Mouse (Mus musculus) MEL (cell line): ENCODE measurements around the gene Gatad1. TPM values are rescaled to one million over a fixed set of nuclear protein-coding genes. Genes with fewer than 3 reads are reported as not detected.
"Not testable (repeated sequence)": the region's sequence is repeated elsewhere in the genome, so short reads cannot be mapped to it uniquely, and the experiment has no call there.

Experiments
- DNase-seq: peaks from one replicate; pipeline ENCODE4 v3.0.0; 2011; ENCODE audit warnings: low read depth, low spot score
- H3K27ac ChIP-seq: 2 replicates; pipeline ENCODE4 v1.5.1; 2012; ENCODE audit warnings: low read depth, mild to moderate bottlenecking, control low read depth, low read length, moderate library complexity; ENCODE audit not compliant: control insufficient read depth
- H3K27me3 ChIP-seq, 2 experiments: fragments of 150-350 bp in 1 of 2; sonication (generic) in 1 of 2; 2 replicates each; pipeline ENCODE4 v1.6.1; 2012; ENCODE audit warnings: low read length in 2 of 2, mild to moderate bottlenecking in 2 of 2, improper control_type of control experiment in 1 of 2, moderate library complexity in 1 of 2; ENCODE audit not compliant: insufficient read depth in 2 of 2, control insufficient read depth in 1 of 2
- H3K36me3 ChIP-seq, 2 experiments: 2 replicates each; pipeline ENCODE4 v1.6.1; 2012 to 2014; ENCODE audit warnings: low read length in 2 of 2, improper control_type of control experiment in 1 of 2, inconsistent platforms in 1 of 2, mild to moderate bottlenecking in 1 of 2; ENCODE audit not compliant: insufficient read depth in 2 of 2, control insufficient read depth in 1 of 2
- H3K4me1 ChIP-seq, 2 experiments: fragments of 150-350 bp in 1 of 2; sonication (generic) in 1 of 2; 2 replicates each; pipeline ENCODE4 v1.6.1; 2012; ENCODE audit warnings: low read length in 2 of 2, improper control_type of control experiment in 1 of 2, mild to moderate bottlenecking in 1 of 2; ENCODE audit not compliant: insufficient read depth in 2 of 2, control insufficient read depth in 1 of 2
- H3K4me3 ChIP-seq, 2 experiments: fragments of 150-350 bp in 1 of 2; sonication (generic) in 1 of 2; 2 replicates each; pipeline ENCODE4 v1.5.1; 2012; ENCODE audit warnings: low read depth in 2 of 2, low read length in 2 of 2, mild to moderate bottlenecking in 2 of 2, moderate library complexity in 2 of 2, control low read depth in 1 of 2, improper control_type of control experiment in 1 of 2; ENCODE audit not compliant: control insufficient read depth in 1 of 2, insufficient read depth in 1 of 2
- H3K79me2 ChIP-seq: 2 replicates; pipeline ENCODE4 v1.6.1; 2012; ENCODE audit warnings: mild to moderate bottlenecking, low read length, moderate library complexity; ENCODE audit not compliant: control insufficient read depth, poor library complexity, insufficient read depth
- H3K9ac ChIP-seq: 2 replicates; pipeline ENCODE4 v1.6.1; 2012; ENCODE audit warnings: low read depth, mild to moderate bottlenecking, control low read depth, low read length, moderate library complexity; ENCODE audit not compliant: control insufficient read depth, poor library complexity, severe bottlenecking
- H3K9me3 ChIP-seq: fragments of 150-350 bp; sonication (generic); replicated peaks from 2 replicates; pipeline ENCODE4 v1.6.1; 2012; ENCODE audit warnings: mild to moderate bottlenecking, low read length, improper control_type of control experiment, moderate library complexity; ENCODE audit not compliant: insufficient read depth
- CHD1 ChIP-seq: IDR thresholded peaks from 2 replicates; pipeline ENCODE4 v1.6.1; 2012; ENCODE audit warnings: low read depth, mild to moderate bottlenecking, inconsistent platforms, low read length, improper control_type of control experiment
- CTCF ChIP-seq, 3 experiments: IDR thresholded peaks in 2 of 3; conservative IDR thresholded peaks in 1 of 3; 2 replicates each; pipeline ENCODE4 v1.5.1; 2011 to 2012; ENCODE audit warnings: low read length in 3 of 3, low read depth in 2 of 3, mild to moderate bottlenecking in 2 of 3, improper control_type of control experiment in 1 of 3, inconsistent platforms in 1 of 3, mixed read lengths in 1 of 3, moderate library complexity in 1 of 3; ENCODE audit not compliant: control insufficient read depth in 1 of 3, insufficient read depth in 1 of 3, poor library complexity in 1 of 3, severe bottlenecking in 1 of 3
- ELF1 ChIP-seq: IDR thresholded peaks from 2 replicates; pipeline ENCODE4 v1.6.1; 2014; ENCODE audit warnings: low read depth, mild to moderate bottlenecking, inconsistent platforms, low read length, improper control_type of control experiment, moderate library complexity
- GATA1 ChIP-seq: IDR thresholded peaks from 2 replicates; pipeline ENCODE4 v1.6.1; 2011; ENCODE audit warnings: low read depth, low read length, improper control_type of control experiment
- HCFC1 ChIP-seq: IDR thresholded peaks from 2 replicates; pipeline ENCODE4 v1.6.1; 2012; ENCODE audit warnings: low read depth, mild to moderate bottlenecking, inconsistent platforms, low read length, improper control_type of control experiment, moderate library complexity
- JUND ChIP-seq: IDR thresholded peaks from 2 replicates; pipeline ENCODE4 v1.6.1; 2011; ENCODE audit warnings: low read depth, mild to moderate bottlenecking, improper control_type of control experiment, low read length
- KAT2A ChIP-seq: conservative IDR thresholded peaks from 2 replicates; pipeline ENCODE4 v1.6.1; 2012; ENCODE audit warnings: low read depth, low read length, improper control_type of control experiment, inconsistent platforms
- MAFK ChIP-seq: IDR thresholded peaks from 2 replicates; pipeline ENCODE4 v1.6.1; 2011; ENCODE audit warnings: low read depth, mild to moderate bottlenecking, low read length, improper control_type of control experiment, borderline replicate concordance
- MAZ ChIP-seq: IDR thresholded peaks from 2 replicates; pipeline ENCODE4 v1.6.1; 2012; ENCODE audit warnings: low read depth, mild to moderate bottlenecking, inconsistent platforms, low read length, improper control_type of control experiment
- MYC ChIP-seq: IDR thresholded peaks from 2 replicates; pipeline ENCODE4 v1.6.1; 2011; ENCODE audit warnings: low read depth, mild to moderate bottlenecking, low read length, improper control_type of control experiment, moderate library complexity
- NELFE ChIP-seq: IDR thresholded peaks from 2 replicates; pipeline ENCODE4 v1.6.1; 2011; ENCODE audit warnings: low read depth, low read length, improper control_type of control experiment
- NRF1 ChIP-seq: IDR thresholded peaks from 2 replicates; pipeline ENCODE4 v1.6.1; 2014; ENCODE audit warnings: low read depth, mild to moderate bottlenecking, inconsistent platforms, low read length, improper control_type of control experiment, moderate library complexity; ENCODE audit not compliant: poor library complexity, insufficient read depth, severe bottlenecking
- POLR2A ChIP-seq, 2 experiments: IDR thresholded peaks; 2 replicates each; pipeline ENCODE4 v1.6.1; 2011 to 2012; ENCODE audit warnings: low read length in 2 of 2, mild to moderate bottlenecking in 2 of 2, control low read depth in 1 of 2, improper control_type of control experiment in 1 of 2, low read depth in 1 of 2, moderate library complexity in 1 of 2; ENCODE audit not compliant: control insufficient read depth in 1 of 2, insufficient read depth in 1 of 2, poor library complexity in 1 of 2
- POLR2AphosphoS5 ChIP-seq: IDR thresholded peaks from 2 replicates; pipeline ENCODE4 v1.6.1; 2012; ENCODE audit warnings: low read depth, borderline replicate concordance, mild to moderate bottlenecking, inconsistent platforms, low read length, moderate library complexity, mixed read lengths
- TBP ChIP-seq: IDR thresholded peaks from 2 replicates; pipeline ENCODE4 v1.8.0; 2011; ENCODE audit warnings: low read depth, low read length, improper control_type of control experiment
- TCF12 ChIP-seq: IDR thresholded peaks from 2 replicates; pipeline ENCODE4 v1.6.1; 2014; ENCODE audit warnings: low read depth, mild to moderate bottlenecking, inconsistent platforms, low read length, improper control_type of control experiment, moderate library complexity
- UBTF ChIP-seq: IDR thresholded peaks from 2 replicates; pipeline ENCODE4 v1.6.1; 2012; ENCODE audit warnings: low read depth, mild to moderate bottlenecking, inconsistent platforms, low read length, improper control_type of control experiment, moderate library complexity, borderline replicate concordance; ENCODE audit not compliant: insufficient read depth
- USF2 ChIP-seq, 2 experiments: IDR thresholded peaks; 2 replicates each; pipeline ENCODE4 v1.6.1; 2011 to 2012; ENCODE audit warnings: improper control_type of control experiment in 2 of 2, low read length in 2 of 2, borderline replicate concordance in 1 of 2, inconsistent platforms in 1 of 2, low read depth in 1 of 2, mild to moderate bottlenecking in 1 of 2; ENCODE audit not compliant: insufficient read depth in 1 of 2
- ZKSCAN1 ChIP-seq: IDR thresholded peaks from 2 replicates; pipeline ENCODE4 v1.6.1; 2012; ENCODE audit warnings: low read depth, mild to moderate bottlenecking, inconsistent platforms, low read length, improper control_type of control experiment, moderate library complexity
- ZMIZ1 ChIP-seq: IDR thresholded peaks from 2 replicates; pipeline ENCODE4 v1.6.1; 2012; ENCODE audit warnings: low read depth, mild to moderate bottlenecking, inconsistent platforms, low read length, improper control_type of control experiment, moderate library complexity
- polyA plus RNA-seq, 2 experiments: library from polyadenylated mRNA; stranded (reverse) in 1 of 2; unstranded in 1 of 2; fragments of >175 nt in 1 of 2; fragments of >200 nt in 1 of 2; gene quantifications; 2 replicates each; pipeline versions ENCODE4 v1.2.1 to v1.2.4; 2012; ENCODE audit warnings: low replicate concordance in 2 of 2, low read depth in 1 of 2; ENCODE audit not compliant: insufficient read length in 2 of 2, insufficient read depth in 1 of 2, missing spikeins in 1 of 2
- total RNA-seq: library from RNA; depleted of rRNA; stranded (reverse); fragments of 300-350 nt; gene quantifications from 2 replicates; pipeline ENCODE4 v1.2.3, GENCODE M21; 2012

Gene Gatad1
- total and polyA plus RNA-seq, 3 experiments = 119 to 564 (median 186) TPM

- Histone ChIP-seq H3K9ac (no peak overlapping the region), H3K4me1 (no peaks in the 10 kb centered on the region), H3K27me3 (no peaks in the 10 kb centered on the region), H3K4me3 (no peak overlapping the region), H3K27ac (no peak overlapping the region), H3K36me3 (peaks cover 0 to 9% of the 10 kb centered on the region in 2 experiments; a peak in 2 of 4 replicates), H3K9me3 (no peaks in the 10 kb centered on the region), H3K79me2 (peaks cover 1% of the 10 kb centered on the region; the same call in 1 of the 2 replicates)
- no peak for DNase-seq
- no peak for TF ChIP-seq TBP
- no peak for TF ChIP-seq CTCF (IDR thresholded peaks at IDR 0.05 in 2 of 3, conservative IDR thresholded peaks at IDR 0.05 in 1 of 3; ENCODE audit: control insufficient read depth in 1 of 3, insufficient read depth in 1 of 3, low read depth in 2 of 3, low read length in 3 of 3, poor library complexity in 1 of 3, severe bottlenecking in 1 of 3)
- TF ChIP-seq JUND = no peak
- no peak for TF ChIP-seq ZKSCAN1
- no peak for TF ChIP-seq GATA1
- no peak for TF ChIP-seq MAFK
- no peak for TF ChIP-seq NELFE
- TF ChIP-seq MYC = no peak
- TF ChIP-seq POLR2AphosphoS5 = no peak
- TF ChIP-seq POLR2A (IDR thresholded peaks at IDR 0.05; ENCODE audit: control insufficient read depth in 1 of 2, insufficient read depth in 1 of 2, low read depth in 1 of 2, low read length in 2 of 2, poor library complexity in 1 of 2) = no peak
- no peak for TF ChIP-seq HCFC1
These were observed 36.5 kb downstream of the Gatad1 start for GRCm38 (mm10) chr5:3620486-3620885.

- DNase-seq, H3K27ac ChIP-seq, H3K9me3 ChIP-seq, H3K9ac ChIP-seq, H3K4me1 ChIP-seq, H3K36me3 ChIP-seq, H3K4me3 ChIP-seq, H3K79me2 ChIP-seq, H3K27me3 ChIP-seq: not testable (repeated sequence)
- TF ChIP-seq CTCF (IDR thresholded peaks at IDR 0.05 in 2 of 3, conservative IDR thresholded peaks at IDR 0.05 in 1 of 3; ENCODE audit: control insufficient read depth in 1 of 3, insufficient read depth in 1 of 3, low read depth in 2 of 3, low read length in 3 of 3, poor library complexity in 1 of 3, severe bottlenecking in 1 of 3) (peak in 1 of 3 experiments; percentile 19; a peak in 2 of 6 replicates), MYC (0 out of 2 replicates have a peak, but pooled peaks have one; percentile 25)
These were observed 45.1 kb downstream of the Gatad1 start for GRCm38 (mm10) chr5:3611835-3612234.

- H3K9ac ChIP-seq = no peak overlapping the region
- H3K27ac ChIP-seq = no peak overlapping the region
- peaks cover 0 to 1% of the 10 kb centered on the region in 2 experiments; a peak in 1 of 4 replicates for H3K36me3 ChIP-seq
- TF ChIP-seq TBP = no peak
- TF ChIP-seq USF2 (IDR thresholded peaks at IDR 0.05; ENCODE audit: borderline replicate concordance in 1 of 2, insufficient read depth in 1 of 2, low read depth in 1 of 2, low read length in 2 of 2) = no peak
- no peak for TF ChIP-seq KAT2A
- no peak for TF ChIP-seq POLR2AphosphoS5
- TF ChIP-seq UBTF = no peak
- no peak for TF ChIP-seq CHD1
- TF ChIP-seq NRF1 = no peak
- TF ChIP-seq TCF12 = no peak
- TF ChIP-seq GATA1 = no peak
- no peak for TF ChIP-seq ZMIZ1
- TF ChIP-seq ELF1 = no peak
- TF ChIP-seq MAZ = no peak
- TF ChIP-seq, all 39 proteins: peak for 0
- DNase-seq = no peak
- Histone ChIP-seq H3K79me2 (no peaks in the 10 kb centered on the region), H3K4me1 (no peaks in the 10 kb centered on the region), H3K27me3 (no peaks in the 10 kb centered on the region), H3K4me3 (no peak overlapping the region), H3K9me3 (no peaks in the 10 kb centered on the region)
These were observed 47.7 kb downstream of the Gatad1 start for GRCm38 (mm10) chr5:3609241-3609640.
